In the genomic region with DNA sequence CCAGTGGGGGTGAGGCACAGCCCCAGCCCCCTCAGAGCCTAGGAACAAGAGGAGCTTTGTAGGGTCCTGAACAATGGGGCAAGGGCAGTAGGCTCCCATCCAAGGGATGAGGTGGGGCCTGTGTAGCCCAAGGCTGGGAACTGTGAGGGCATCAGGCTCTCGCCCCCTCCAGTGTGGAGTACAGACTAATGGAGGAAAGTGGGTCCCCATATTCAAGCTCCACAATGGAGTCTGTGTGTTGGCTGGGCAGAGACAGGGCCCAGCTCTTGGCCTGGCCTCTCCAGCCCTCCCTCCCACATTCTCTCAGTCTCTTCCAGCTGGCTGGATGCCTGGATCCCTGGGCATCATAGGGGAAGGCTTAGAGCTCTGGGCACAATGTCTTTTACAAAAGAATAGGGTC, we compare ENCODE assay signal across 8 mouse cellular contexts. TPM values are rescaled to one million over a fixed set of nuclear protein-coding genes. Genes with fewer than 3 reads are reported as not detected.
A peak's percentile ranks its signal among the peaks of the same experiment; 100 is the strongest.
DNase-seq lines count a peak whose midpoint lies in the region; ATAC-seq lines count a peak whose summit lies in the region.

No protein-coding gene starts in this region.

- H3K9ac ChIP-seq in lung, embryonic 16.5 days (ENCODE audit: low read length), result no peak overlapping the region
- H3K9ac ChIP-seq in embryonic facial prominence, embryonic 11.5 days (replicated peaks; ENCODE audit: low read length), result no peak overlapping the region
- peak overlapping the region; percentile 87; the same call in 1 of the 2 replicates for H3K9ac ChIP-seq in hindbrain, embryonic 14.5 days
- H3K9ac ChIP-seq in midbrain, embryonic 13.5 days (replicated peaks), result peak overlapping the region; percentile 39; the same call in 1 of the 2 replicates
- no peak overlapping the region for H3K9ac ChIP-seq in liver, embryonic 11.5 days (ENCODE audit: low read depth, low read length)

- peaks cover 16% of the 10 kb centered on the region for H3K27me3 ChIP-seq in lung, embryonic 16.5 days (ENCODE audit: control insufficient read depth, insufficient read depth, low read depth, low read length)
- H3K27me3 ChIP-seq in embryonic facial prominence, embryonic 11.5 days (ENCODE audit: control insufficient read depth, insufficient read depth, low read length), result peaks cover 5% of the 10 kb centered on the region
- no peaks in the 10 kb centered on the region for H3K27me3 ChIP-seq in hindbrain, embryonic 14.5 days (ENCODE audit: control insufficient read depth, insufficient read depth, low read length)
- H3K27me3 ChIP-seq in midbrain, embryonic 13.5 days, result no peaks in the 10 kb centered on the region
- H3K27me3 ChIP-seq in liver, embryonic 11.5 days (replicated peaks; ENCODE audit: control insufficient read depth, insufficient read depth, low read length), result peaks cover 27% of the 10 kb centered on the region

- no peaks in the 10 kb centered on the region for H3K36me3 ChIP-seq in lung, embryonic 16.5 days (ENCODE audit: control insufficient read depth, insufficient read depth, low read length)
- no peaks in the 10 kb centered on the region for H3K36me3 ChIP-seq in embryonic facial prominence, embryonic 11.5 days (replicated peaks; ENCODE audit: control insufficient read depth, insufficient read depth, low read depth, low read length)
- H3K36me3 ChIP-seq in hindbrain, embryonic 14.5 days (replicated peaks; ENCODE audit: control insufficient read depth, insufficient read depth), result peaks cover 11% of the 10 kb centered on the region; the same call in 1 of the 2 replicates
- peaks cover 32% of the 10 kb centered on the region for H3K36me3 ChIP-seq in midbrain, embryonic 13.5 days
- no peaks in the 10 kb centered on the region for H3K36me3 ChIP-seq in liver, embryonic 11.5 days (ENCODE audit: control insufficient read depth, insufficient read depth, low read length)

- H3K4me1 ChIP-seq in lung, embryonic 16.5 days (replicated peaks; ENCODE audit: control insufficient read depth, insufficient read depth, low read length), result peaks cover 6% of the 10 kb centered on the region; the same call in 1 of the 2 replicates
- H3K4me1 ChIP-seq in embryonic facial prominence, embryonic 11.5 days (ENCODE audit: control insufficient read depth, insufficient read depth, low read length), result 0 out of 2 replicates have a peak, but pooled peaks cover 4% of the 10 kb centered on the region
- peaks cover 44% of the 10 kb centered on the region for H3K4me1 ChIP-seq in hindbrain, embryonic 14.5 days (replicated peaks; ENCODE audit: control insufficient read depth, insufficient read depth, low read length)
- H3K4me1 ChIP-seq in midbrain, embryonic 13.5 days (replicated peaks), result peaks cover 75% of the 10 kb centered on the region
- 0 out of 2 replicates have a peak, but pooled peaks cover 3% of the 10 kb centered on the region for H3K4me1 ChIP-seq in liver, embryonic 11.5 days (replicated peaks; ENCODE audit: control insufficient read depth, insufficient read depth, low read length)

- H3K9me3 ChIP-seq in lung, embryonic 16.5 days (ENCODE audit: control insufficient read depth, low read length), result no peaks in the 10 kb centered on the region
- H3K9me3 ChIP-seq in embryonic facial prominence, embryonic 11.5 days (replicated peaks; ENCODE audit: control insufficient read depth, low read length), result no peaks in the 10 kb centered on the region
- H3K9me3 ChIP-seq in hindbrain, embryonic 14.5 days (ENCODE audit: control insufficient read depth, low read length), result no peaks in the 10 kb centered on the region
- H3K9me3 ChIP-seq in midbrain, embryonic 13.5 days, result no peaks in the 10 kb centered on the region
- H3K9me3 ChIP-seq in liver, embryonic 11.5 days (ENCODE audit: control insufficient read depth, low read length), result no peaks in the 10 kb centered on the region

- ATAC-seq in lung, embryonic 16.5 days (ENCODE audit: low read depth), result peak; percentile 16; the same call in 1 of the 2 replicates
- ATAC-seq in embryonic facial prominence, embryonic 11.5 days (replicated peaks; ENCODE audit: insufficient number of reproducible peaks, low FRiP score, low TSS enrichment, low read depth), result peak; percentile 73
- peak; percentile 81 for ATAC-seq in hindbrain, embryonic 14.5 days (ENCODE audit: low FRiP score)
- peak; percentile 84 for ATAC-seq in midbrain, embryonic 13.5 days
- no peak for ATAC-seq in liver, embryonic 11.5 days (replicated peaks; ENCODE audit: low FRiP score)

- DNase-seq in lung, postnatal 14 days, result no peak
- peak; percentile 9 for DNase-seq in embryonic facial prominence, embryonic 11.5 days (ENCODE audit: low spot score)
- DNase-seq in hindbrain, embryonic 14.5 days (ENCODE audit: low spot score), result peak; percentile 69
- peak; percentile 79 for DNase-seq in testis, postnatal 14 days (ENCODE audit: low spot score)
- no peak for DNase-seq in kidney, postnatal 10 days
- DNase-seq in liver, embryonic 11.5 days (ENCODE audit: low spot score), result no peak

- no peak overlapping the region for H3K27ac ChIP-seq in lung, embryonic 16.5 days (ENCODE audit: low read length)
- H3K27ac ChIP-seq in embryonic facial prominence, embryonic 11.5 days (replicated peaks; ENCODE audit: low read depth, low read length), result 0 out of 2 replicates have a peak overlapping the region, but pooled peaks have one; percentile 1
- H3K27ac ChIP-seq in hindbrain, embryonic 14.5 days, result peak overlapping the region; percentile 91
- peak overlapping the region; percentile 94 for H3K27ac ChIP-seq in midbrain, embryonic 13.5 days
- no peak overlapping the region for H3K27ac ChIP-seq in liver, embryonic 11.5 days (ENCODE audit: low read depth, low read length)

- no peak overlapping the region for H3K4me3 ChIP-seq in lung, embryonic 16.5 days (ENCODE audit: low read length)
- no peak overlapping the region for H3K4me3 ChIP-seq in embryonic facial prominence, embryonic 11.5 days (ENCODE audit: low read depth, low read length)
- peak overlapping the region; percentile 29 for H3K4me3 ChIP-seq in hindbrain, embryonic 14.5 days (replicated peaks; ENCODE audit: low read length)
- peak overlapping the region; percentile 32 for H3K4me3 ChIP-seq in midbrain, embryonic 13.5 days (replicated peaks)
- H3K4me3 ChIP-seq in liver, embryonic 11.5 days (ENCODE audit: low read depth, low read length), result no peak overlapping the region

- WGBS in lung, embryonic 16.5 days, result 45% methylated on average over 1 of the region's 1 CpGs
- WGBS in embryonic facial prominence, embryonic 11.5 days, result 29% methylated on average over 1 of the region's 1 CpGs
- 0% methylated on average over 1 of the region's 1 CpGs for WGBS in hindbrain, embryonic 14.5 days
- 0% methylated on average over 1 of the region's 1 CpGs for WGBS in midbrain, embryonic 13.5 days
- 81% methylated on average over 1 of the region's 1 CpGs for WGBS in liver, embryonic 11.5 days

- no peak overlapping the region for H3K4me2 ChIP-seq in lung, embryonic 16.5 days (ENCODE audit: low read depth, low read length)
- H3K4me2 ChIP-seq in embryonic facial prominence, embryonic 11.5 days (ENCODE audit: low read depth, low read length), result no peak overlapping the region
- H3K4me2 ChIP-seq in hindbrain, embryonic 14.5 days (replicated peaks), result peak overlapping the region; percentile 68
- peak overlapping the region; percentile 80 for H3K4me2 ChIP-seq in midbrain, embryonic 13.5 days (replicated peaks)
- H3K4me2 ChIP-seq in liver, embryonic 11.5 days, result no peak overlapping the region

RNA-seq across cellular contexts. Expression of a gene that starts 4.5 kb away (rescaled TPM):
- 2.1 and 2.9 TPM in 2 replicates for polyA plus RNA-seq in lung, embryonic 16.5 days (2015; fragmentation: Nextera tagmentation; extraction: Ambion mirVana)
- 8.3 and 10.2 TPM in 2 replicates for polyA plus RNA-seq in embryonic facial prominence, embryonic 11.5 days (2014; fragmentation: Nextera tagmentation; extraction: Ambion mirVana)
- 148 and 151 TPM in 2 replicates for polyA plus RNA-seq in hindbrain, embryonic 14.5 days (2014; fragmentation: Nextera tagmentation; extraction: Ambion mirVana)
- polyA plus RNA-seq in midbrain, embryonic 13.5 days (2015; fragmentation: Nextera tagmentation; extraction: Ambion mirVana), result 106 and 124 TPM in 2 replicates
- polyA plus RNA-seq in liver, embryonic 11.5 days (2014; fragmentation: Nextera tagmentation; extraction: Ambion mirVana), result 0.58 and 0.85 TPM in 2 replicates

RNA-seq across cellular contexts. Expression of a gene that starts 13.1 kb away (rescaled TPM):
- 54.0 and 56.1 TPM in 2 replicates for polyA plus RNA-seq in lung, embryonic 16.5 days (2015; fragmentation: Nextera tagmentation; extraction: Ambion mirVana)
- 31.4 and 37.5 TPM in 2 replicates for polyA plus RNA-seq in embryonic facial prominence, embryonic 11.5 days (2014; fragmentation: Nextera tagmentation; extraction: Ambion mirVana)
- polyA plus RNA-seq in hindbrain, embryonic 14.5 days (2014; fragmentation: Nextera tagmentation; extraction: Ambion mirVana), result 65.3 and 66.7 TPM in 2 replicates
- polyA plus RNA-seq in midbrain, embryonic 13.5 days (2015; fragmentation: Nextera tagmentation; extraction: Ambion mirVana), result 84.4 and 97.1 TPM in 2 replicates
- polyA plus RNA-seq in liver, embryonic 11.5 days (2014; fragmentation: Nextera tagmentation; extraction: Ambion mirVana), result 43.6 and 48.1 TPM in 2 replicates

RNA-seq across cellular contexts. Expression of a gene that starts 26.4 kb away (rescaled TPM):
- 5.0 and 5.5 TPM in 2 replicates for polyA plus RNA-seq in lung, embryonic 16.5 days (2015; fragmentation: Nextera tagmentation; extraction: Ambion mirVana)
- polyA plus RNA-seq in embryonic facial prominence, embryonic 11.5 days (2014; fragmentation: Nextera tagmentation; extraction: Ambion mirVana), result 1.6 and 1.9 TPM in 2 replicates
- polyA plus RNA-seq in hindbrain, embryonic 14.5 days (2014; fragmentation: Nextera tagmentation; extraction: Ambion mirVana), result 3.1 and 3.7 TPM in 2 replicates
- polyA plus RNA-seq in midbrain, embryonic 13.5 days (2015; fragmentation: Nextera tagmentation; extraction: Ambion mirVana), result 4.0 and 4.4 TPM in 2 replicates
- polyA plus RNA-seq in liver, embryonic 11.5 days (2014; fragmentation: Nextera tagmentation; extraction: Ambion mirVana), result 1.8 TPM in 2 replicates

RNA-seq across cellular contexts. Expression of a gene that starts 40.9 kb away (rescaled TPM):
- 46.2 and 49.2 TPM in 2 replicates for polyA plus RNA-seq in lung, embryonic 16.5 days (2015; fragmentation: Nextera tagmentation; extraction: Ambion mirVana)
- 43.9 and 45.7 TPM in 2 replicates for polyA plus RNA-seq in embryonic facial prominence, embryonic 11.5 days (2014; fragmentation: Nextera tagmentation; extraction: Ambion mirVana)
- polyA plus RNA-seq in hindbrain, embryonic 14.5 days (2014; fragmentation: Nextera tagmentation; extraction: Ambion mirVana), result 7.0 and 7.2 TPM in 2 replicates
- 5.1 and 5.2 TPM in 2 replicates for polyA plus RNA-seq in midbrain, embryonic 13.5 days (2015; fragmentation: Nextera tagmentation; extraction: Ambion mirVana)
- polyA plus RNA-seq in liver, embryonic 11.5 days (2014; fragmentation: Nextera tagmentation; extraction: Ambion mirVana), result 20.0 and 22.8 TPM in 2 replicates

Comparison
In these comparisons a context has a peak if more than half of its experiments do, and no peak if none do; other contexts are left out.
1. H3K27ac ChIP-seq: peak in embryonic facial prominence, embryonic 11.5 days (single experiment), hindbrain, embryonic 14.5 days (single experiment) and midbrain, embryonic 13.5 days (single experiment); none in lung, embryonic 16.5 days (single experiment) and liver, embryonic 11.5 days (single experiment).
2. H3K4me2 ChIP-seq: peak in hindbrain, embryonic 14.5 days (single experiment) and midbrain, embryonic 13.5 days (single experiment); none in lung, embryonic 16.5 days (single experiment), embryonic facial prominence, embryonic 11.5 days (single experiment) and liver, embryonic 11.5 days (single experiment).
3. H3K4me3 ChIP-seq: peak in hindbrain, embryonic 14.5 days (single experiment) and midbrain, embryonic 13.5 days (single experiment); none in lung, embryonic 16.5 days (single experiment), embryonic facial prominence, embryonic 11.5 days (single experiment) and liver, embryonic 11.5 days (single experiment).
4. H3K9ac ChIP-seq: peak in hindbrain, embryonic 14.5 days (single experiment) and midbrain, embryonic 13.5 days (single experiment); none in lung, embryonic 16.5 days (single experiment), embryonic facial prominence, embryonic 11.5 days (single experiment) and liver, embryonic 11.5 days (single experiment).
5. DNase-seq: peak in embryonic facial prominence, embryonic 11.5 days (single experiment), hindbrain, embryonic 14.5 days (single experiment) and testis, postnatal 14 days (single experiment); none in lung, postnatal 14 days (single experiment), kidney, postnatal 10 days (single experiment) and liver, embryonic 11.5 days (single experiment).